Mouse (Mus musculus): ENCODE measurements around the gene Timeless. TPM values are rescaled to one million over a fixed set of nuclear protein-coding genes. Genes with fewer than 3 reads are reported as not detected.
A peak's percentile ranks its signal among the peaks of the same experiment; 100 is the strongest.

Timeless gene
- total and polyA plus RNA-seq, 2 experiments, result 0.75 to 1.6 TPM

DNA sequence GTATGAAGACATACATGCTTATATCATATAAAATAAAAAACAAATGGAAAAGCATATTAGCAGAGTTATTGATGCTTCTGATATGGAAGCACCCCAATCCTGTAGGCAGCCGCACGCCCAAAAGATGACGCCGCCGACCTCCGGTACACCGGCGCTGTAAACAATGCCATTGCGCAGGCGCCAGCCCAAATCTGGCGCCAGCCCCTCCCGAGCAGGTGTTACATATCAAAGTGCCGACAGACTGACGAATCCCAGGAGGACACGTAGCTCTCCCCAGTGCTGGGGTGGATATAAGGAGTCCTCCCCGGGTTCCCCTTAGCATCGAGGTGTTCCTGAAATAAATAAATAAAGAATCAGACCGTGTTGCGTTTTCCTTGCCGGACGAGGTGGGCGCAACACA, 30.4 kb downstream of the Timeless start:
- Histone ChIP-seq H3K36me3 (ENCODE audit: control insufficient read depth, insufficient read depth, low read length) (no peaks in the 10 kb centered on the region), H3K9ac (ENCODE audit: low read depth, low read length) (no peak overlapping the region), H3K27ac (replicated peaks; ENCODE audit: insufficient read depth, low read depth, low read length) (no peak overlapping the region), H3K4me3 (ENCODE audit: insufficient read depth, low read depth, low read length) (no peak overlapping the region), H3K27me3 (ENCODE audit: control insufficient read depth, insufficient read depth, low read length) (no peaks in the 10 kb centered on the region), H3K79me2 (ENCODE audit: control insufficient read depth, insufficient read depth, low read length) (no peaks in the 10 kb centered on the region), H3K4me1 (ENCODE audit: control insufficient read depth, insufficient read depth, low read length) (0 out of 2 replicates have a peak, but pooled peaks cover 4% of the 10 kb centered on the region)
- no peak for DNase-seq (ENCODE audit: extremely low read depth, low read depth, low spot score)
- TF ChIP-seq CTCF (IDR thresholded peaks at IDR 0.05; ENCODE audit: low read depth, low read length), result no peak
- TF ChIP-seq POLR2A (IDR thresholded peaks at IDR 0.05; ENCODE audit: extremely low read depth, insufficient read depth, low read length), result no peak
- 92% methylated on average over 22 of the region's 22 CpGs for WGBS

GRCm38 (mm10) chr10:128263393-128264310, 31.8 kb downstream of the Timeless start:
- TF ChIP-seq CTCF (IDR thresholded peaks at IDR 0.05; ENCODE audit: low read depth, low read length), result no peak
- no peak for TF ChIP-seq POLR2A (IDR thresholded peaks at IDR 0.05; ENCODE audit: extremely low read depth, insufficient read depth, low read length)
- Histone ChIP-seq H3K9ac (ENCODE audit: low read depth, low read length) (no peak overlapping the region), H3K27me3 (ENCODE audit: control insufficient read depth, insufficient read depth, low read length) (no peaks in the 10 kb centered on the region), H3K79me2 (ENCODE audit: control insufficient read depth, insufficient read depth, low read length) (no peaks in the 10 kb centered on the region), H3K4me1 (ENCODE audit: control insufficient read depth, insufficient read depth, low read length) (peaks cover 7% of the 10 kb centered on the region), H3K27ac (replicated peaks; ENCODE audit: insufficient read depth, low read depth, low read length) (no peak overlapping the region), H3K4me3 (ENCODE audit: insufficient read depth, low read depth, low read length) (no peak overlapping the region), H3K36me3 (ENCODE audit: control insufficient read depth, insufficient read depth, low read length) (no peaks in the 10 kb centered on the region)
- DNase-seq (ENCODE audit: extremely low read depth, low read depth, low spot score), result no peak
- 90% methylated on average over 6 of the region's 6 CpGs for WGBS

DNA sequence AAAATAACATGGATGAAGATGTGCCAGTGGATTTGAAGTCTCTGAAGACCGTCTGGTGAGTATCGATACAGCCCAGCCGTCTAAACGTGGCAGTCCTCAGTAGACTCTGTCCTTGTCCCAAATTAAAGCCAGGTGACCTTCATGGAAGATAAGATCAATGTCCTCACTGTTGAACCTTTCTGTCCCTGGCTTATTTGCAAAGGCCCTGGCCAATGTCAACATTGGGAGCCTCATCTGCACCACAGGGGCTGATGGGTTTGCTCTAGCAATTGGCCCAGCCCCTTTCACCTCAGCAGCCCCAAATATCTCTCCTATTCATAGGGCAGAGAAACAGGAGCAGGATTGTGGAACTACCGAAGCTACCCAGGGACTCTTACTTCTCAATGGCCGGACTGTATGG, 36.5 kb downstream of the Timeless start, which contains the start of gene Apof:
Apof (plus strand) TSS at position 301 of the 400 bp plus-strand sequence.
- peak within 1 kb of the TSS; percentile 94 for H3K27ac ChIP-seq (replicated peaks; ENCODE audit: insufficient read depth, low read depth, low read length)
- H3K36me3 ChIP-seq (ENCODE audit: control insufficient read depth, insufficient read depth, low read length), result no peaks in the 10 kb centered on the region
- peak; percentile 99 for DNase-seq (ENCODE audit: extremely low read depth, low read depth, low spot score)
- peak within 1 kb of the TSS; percentile 82 for H3K9ac ChIP-seq (ENCODE audit: low read depth, low read length)
- H3K27me3 ChIP-seq (ENCODE audit: control insufficient read depth, insufficient read depth, low read length), result no peaks in the 10 kb centered on the region
- H3K4me1 ChIP-seq (ENCODE audit: control insufficient read depth, insufficient read depth, low read length), result peaks cover 9% of the 10 kb centered on the region
- peaks cover 16% of the 10 kb centered on the region; the same call in 1 of the 2 replicates for H3K79me2 ChIP-seq (ENCODE audit: control insufficient read depth, insufficient read depth, low read length)
- 28% methylated on average over 6 of the region's 6 CpGs for WGBS
- peak within 1 kb of the TSS; percentile 79 for H3K4me3 ChIP-seq (ENCODE audit: insufficient read depth, low read depth, low read length)
- TF ChIP-seq POLR2A (IDR thresholded peaks at IDR 0.05; ENCODE audit: extremely low read depth, insufficient read depth, low read length), result 0 out of 2 replicates have a peak, but pooled peaks have one; percentile 34
- TF ChIP-seq CTCF (IDR thresholded peaks at IDR 0.05; ENCODE audit: low read depth, low read length), result no peak

DNA sequence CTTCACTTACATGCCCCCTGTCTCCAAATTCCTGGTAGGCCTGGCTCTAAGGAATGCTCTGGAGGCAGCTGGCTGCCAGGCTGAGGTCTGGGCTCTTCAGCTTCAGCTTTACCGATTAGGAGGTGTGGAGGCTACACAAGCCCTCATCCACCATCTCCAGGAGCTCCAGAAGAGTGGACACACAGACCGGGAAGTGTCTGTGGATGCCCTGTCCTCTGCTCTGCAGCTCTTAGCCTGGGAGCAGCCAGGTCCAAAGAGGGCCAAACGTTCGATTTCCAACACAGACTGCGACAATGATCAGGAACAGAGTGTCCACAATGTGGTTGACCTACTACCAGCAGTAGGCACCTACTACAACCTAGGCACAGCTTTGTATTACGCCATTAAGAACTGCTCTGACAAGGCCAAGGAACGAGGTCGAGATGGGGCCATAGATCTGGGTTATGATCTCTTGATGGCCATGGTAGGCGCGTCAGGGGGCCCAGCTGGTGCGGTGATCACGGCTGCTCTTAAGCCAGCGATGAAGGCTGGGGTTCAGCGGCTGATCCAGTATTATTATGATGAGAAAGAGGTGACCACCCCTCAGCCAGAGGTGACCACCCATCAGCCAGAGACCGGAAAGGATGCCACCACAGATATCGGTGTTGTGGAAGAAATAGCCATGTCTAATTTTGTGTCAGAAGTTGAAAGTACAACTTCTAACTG, 37.5 kb downstream of the Timeless start:
- Histone ChIP-seq H3K27ac (replicated peaks; ENCODE audit: insufficient read depth, low read depth, low read length) (peak overlapping the region; percentile 91), H3K27me3 (ENCODE audit: control insufficient read depth, insufficient read depth, low read length) (no peaks in the 10 kb centered on the region), H3K4me3 (ENCODE audit: insufficient read depth, low read depth, low read length) (peak overlapping the region; percentile 79), H3K4me1 (ENCODE audit: control insufficient read depth, insufficient read depth, low read length) (peaks cover 13% of the 10 kb centered on the region), H3K36me3 (ENCODE audit: control insufficient read depth, insufficient read depth, low read length) (peaks cover 2% of the 10 kb centered on the region; the same call in 1 of the 2 replicates), H3K9ac (ENCODE audit: low read depth, low read length) (peak overlapping the region; percentile 82), H3K79me2 (ENCODE audit: control insufficient read depth, insufficient read depth, low read length) (peaks cover 16% of the 10 kb centered on the region; the same call in 1 of the 2 replicates)
- DNase-seq (ENCODE audit: extremely low read depth, low read depth, low spot score), result peak; percentile 84
- TF ChIP-seq POLR2A (IDR thresholded peaks at IDR 0.05; ENCODE audit: extremely low read depth, insufficient read depth, low read length) (no peak), CTCF (IDR thresholded peaks at IDR 0.05; ENCODE audit: low read depth, low read length) (no peak)
- WGBS, result 27% methylated on average over 16 of the region's 16 CpGs

GRCm38 (mm10) chr10:128270287-128270841, 38.5 kb downstream of the Timeless start, which contains the start of gene Stat2:
Gene Stat2 (plus strand): TSS chr10:128270559.
- WGBS, result under 1% methylated on average over 43 of the region's 43 CpGs
- peaks cover 19% of the 10 kb centered on the region; the same call in 1 of the 2 replicates for H3K79me2 ChIP-seq (ENCODE audit: control insufficient read depth, insufficient read depth, low read length)

More at GRCm38 (mm10) chr10:128270287-128270841, 38.5 kb downstream of the Timeless start, which contains the start of gene Stat2:
- Histone ChIP-seq H3K36me3 (ENCODE audit: control insufficient read depth, insufficient read depth, low read length) (peaks cover 7% of the 10 kb centered on the region), H3K27ac (replicated peaks; ENCODE audit: insufficient read depth, low read depth, low read length) (peak within 1 kb of the TSS; percentile 91), H3K9ac (ENCODE audit: low read depth, low read length) (peak within 1 kb of the TSS; percentile 86), H3K4me1 (ENCODE audit: control insufficient read depth, insufficient read depth, low read length) (peaks cover 16% of the 10 kb centered on the region), H3K27me3 (ENCODE audit: control insufficient read depth, insufficient read depth, low read length) (no peaks in the 10 kb centered on the region), H3K4me3 (ENCODE audit: insufficient read depth, low read depth, low read length) (peak within 1 kb of the TSS; percentile 80)
- DNase-seq (ENCODE audit: extremely low read depth, low read depth, low spot score), result peak; percentile 98
- TF ChIP-seq CTCF (IDR thresholded peaks at IDR 0.05; ENCODE audit: low read depth, low read length) (no peak), POLR2A (IDR thresholded peaks at IDR 0.05; ENCODE audit: extremely low read depth, insufficient read depth, low read length) (peak; percentile 98)

Data from liver, adult 2 months (tissue).